Mouse (Mus musculus): ENCODE results near the gene Bfsp1. TPM values are rescaled to one million over a fixed set of nuclear protein-coding genes. Genes with fewer than 3 reads are reported as not detected.

Bfsp1 gene
- polyA plus RNA-seq, 1 experiment from 2014 or later = 2.3 TPM

DNA sequence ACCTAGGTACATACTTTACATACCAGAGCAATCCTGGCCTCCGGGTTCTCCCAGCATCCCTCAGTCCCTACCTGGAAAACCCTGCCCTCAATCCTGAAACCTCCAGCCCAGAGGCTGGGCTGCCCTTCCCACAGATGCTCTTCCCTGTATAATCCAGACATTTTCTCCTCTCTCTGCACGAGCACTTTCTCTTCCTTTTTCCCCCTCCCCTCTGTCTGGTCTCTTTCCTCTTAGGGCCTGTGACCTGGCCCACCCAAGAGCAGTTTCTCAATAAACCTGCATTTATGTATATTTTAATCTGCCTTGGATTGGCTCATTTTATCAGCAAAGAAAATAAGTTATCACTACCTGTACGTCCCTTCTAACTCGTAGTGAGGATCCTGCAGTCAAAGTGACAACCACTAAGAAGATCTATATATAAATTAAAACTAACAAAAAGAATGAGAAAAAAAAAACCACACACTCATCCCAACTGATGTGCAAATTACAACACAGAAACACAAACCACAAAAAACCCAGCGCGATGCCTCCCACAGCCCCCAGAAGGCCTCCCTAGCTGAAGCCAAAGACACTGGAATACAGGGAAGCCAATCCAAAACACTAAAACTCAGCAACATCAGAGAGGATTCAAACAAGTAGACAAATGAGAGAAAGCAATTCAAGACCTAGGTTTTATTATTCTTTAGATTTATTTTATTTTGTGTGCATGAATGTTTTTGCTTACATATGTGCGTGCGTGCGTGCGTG lies 28.5 kb upstream of the Bfsp1 start:
- H3K27ac ChIP-seq (ENCODE audit: low read depth) = no peak overlapping the region
- no peak for ATAC-seq (replicated peaks; ENCODE audit: low FRiP score, low TSS enrichment, low read depth)
- no peaks in the 10 kb centered on the region for H3K4me1 ChIP-seq (replicated peaks; ENCODE audit: control insufficient read depth, insufficient read depth, low read length)
- WGBS = 78% methylated on average over 10 of the region's 10 CpGs
- H3K36me3 ChIP-seq (ENCODE audit: control insufficient read depth, insufficient read depth, low read length) = no peaks in the 10 kb centered on the region
- no peak overlapping the region for H3K4me2 ChIP-seq (ENCODE audit: low read length)
- no peaks in the 10 kb centered on the region for H3K27me3 ChIP-seq (replicated peaks; ENCODE audit: control insufficient read depth, insufficient read depth, low read length)
- H3K4me3 ChIP-seq (ENCODE audit: low read depth, low read length) = no peak overlapping the region
- no peaks in the 10 kb centered on the region; the same call in 1 of the 2 replicates for H3K9me3 ChIP-seq (ENCODE audit: control insufficient read depth, low read length)
- DNase-seq (ENCODE audit: low spot score) = no peak
- no peak overlapping the region for H3K9ac ChIP-seq (ENCODE audit: low read length)

DNA sequence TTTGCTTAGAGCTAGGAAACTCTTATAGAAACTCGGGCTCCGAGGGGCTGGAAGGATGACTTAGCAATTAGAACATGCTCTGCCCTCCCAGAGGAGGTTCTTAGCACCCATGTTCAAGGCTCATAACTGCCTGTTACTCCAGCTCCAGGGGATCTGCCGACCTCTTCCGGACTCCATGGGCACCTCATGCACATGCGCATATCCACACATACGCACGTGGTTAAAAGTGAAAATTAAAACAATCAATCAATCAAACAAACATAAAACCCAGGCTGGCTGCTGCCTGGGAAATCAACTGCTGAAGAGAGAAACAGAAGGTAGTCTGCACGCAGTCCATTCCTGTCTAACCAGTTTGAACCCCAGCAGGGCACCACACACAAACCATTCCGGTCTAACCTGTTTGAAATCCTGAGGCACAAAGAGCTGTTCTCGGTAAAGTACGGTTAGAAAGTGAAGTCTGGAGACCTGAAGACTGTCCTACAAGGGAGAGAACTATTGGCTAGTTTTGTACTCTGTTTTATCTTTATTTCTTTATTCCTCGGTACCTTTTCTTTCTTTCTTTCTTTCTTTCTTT lies 27.0 kb upstream of the Bfsp1 start:
- no peaks in the 10 kb centered on the region for H3K4me1 ChIP-seq (replicated peaks; ENCODE audit: control insufficient read depth, insufficient read depth, low read length)
- no peaks in the 10 kb centered on the region for H3K27me3 ChIP-seq (replicated peaks; ENCODE audit: control insufficient read depth, insufficient read depth, low read length)
- DNase-seq (ENCODE audit: low spot score) (peak; percentile 77), ATAC-seq (replicated peaks; ENCODE audit: low FRiP score, low TSS enrichment, low read depth) (peak; percentile 98)
- 52% methylated on average over 12 of the region's 12 CpGs for WGBS
- no peaks in the 10 kb centered on the region for H3K36me3 ChIP-seq (ENCODE audit: control insufficient read depth, insufficient read depth, low read length)
- H3K4me2 ChIP-seq (ENCODE audit: low read length) = peak overlapping the region; percentile 30
- no peak overlapping the region for H3K4me3 ChIP-seq (ENCODE audit: low read depth, low read length)
- H3K27ac ChIP-seq (ENCODE audit: low read depth) = peak overlapping the region; percentile 34; the same call in 1 of the 2 replicates
- H3K9me3 ChIP-seq (ENCODE audit: control insufficient read depth, low read length) = no peaks in the 10 kb centered on the region; the same call in 1 of the 2 replicates
- H3K9ac ChIP-seq (ENCODE audit: low read length) = no peak overlapping the region

DNA sequence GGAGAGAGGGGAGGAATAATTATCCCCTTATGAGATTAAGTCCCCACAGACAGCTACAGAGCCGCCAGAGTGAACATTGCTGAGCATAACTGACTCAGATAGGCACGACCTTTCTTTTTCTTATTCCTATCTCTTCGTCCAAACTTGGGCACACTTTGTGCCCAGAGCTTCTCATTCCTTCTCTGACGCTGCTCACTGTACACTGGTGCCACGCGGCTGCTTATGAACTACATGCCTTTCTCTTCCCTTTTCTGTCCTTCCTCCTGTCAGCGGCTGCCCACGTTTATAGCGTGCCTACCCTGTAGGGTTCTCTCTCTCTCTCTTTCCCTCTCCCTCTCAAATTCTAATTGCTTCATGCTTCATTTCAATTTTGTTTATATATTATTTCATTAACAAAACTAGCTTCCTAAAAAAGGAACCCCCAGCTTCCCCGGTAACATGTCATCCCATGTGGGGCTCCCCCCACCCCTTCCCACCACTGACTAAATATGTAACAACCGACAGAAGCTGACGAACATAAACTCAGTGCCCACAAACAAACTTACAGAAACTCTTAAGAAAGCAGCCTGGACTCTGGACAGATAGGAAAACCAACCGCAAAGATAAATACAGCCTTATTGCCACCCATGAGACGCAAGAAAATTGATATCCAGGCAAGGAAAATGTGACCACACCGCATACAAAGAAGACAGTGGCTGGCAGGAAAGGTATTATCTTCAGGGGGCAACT lies 26.3 kb upstream of the Bfsp1 start:
- no peak overlapping the region for H3K4me3 ChIP-seq (ENCODE audit: low read depth, low read length)
- no peaks in the 10 kb centered on the region for H3K36me3 ChIP-seq (ENCODE audit: control insufficient read depth, insufficient read depth, low read length)
- ATAC-seq (replicated peaks; ENCODE audit: low FRiP score, low TSS enrichment, low read depth) = no peak; the same call in 1 of the 2 replicates
- H3K4me1 ChIP-seq (replicated peaks; ENCODE audit: control insufficient read depth, insufficient read depth, low read length) = no peaks in the 10 kb centered on the region
- H3K27me3 ChIP-seq (replicated peaks; ENCODE audit: control insufficient read depth, insufficient read depth, low read length) = no peaks in the 10 kb centered on the region
- peak overlapping the region; percentile 30 for H3K4me2 ChIP-seq (ENCODE audit: low read length)
- WGBS = 72% methylated on average over 15 of the region's 15 CpGs
- no peaks in the 10 kb centered on the region; the same call in 1 of the 2 replicates for H3K9me3 ChIP-seq (ENCODE audit: control insufficient read depth, low read length)
- DNase-seq (ENCODE audit: low spot score) = no peak
- no peak overlapping the region for H3K9ac ChIP-seq (ENCODE audit: low read length)
- H3K27ac ChIP-seq (ENCODE audit: low read depth) = peak overlapping the region; percentile 34; the same call in 1 of the 2 replicates

DNA sequence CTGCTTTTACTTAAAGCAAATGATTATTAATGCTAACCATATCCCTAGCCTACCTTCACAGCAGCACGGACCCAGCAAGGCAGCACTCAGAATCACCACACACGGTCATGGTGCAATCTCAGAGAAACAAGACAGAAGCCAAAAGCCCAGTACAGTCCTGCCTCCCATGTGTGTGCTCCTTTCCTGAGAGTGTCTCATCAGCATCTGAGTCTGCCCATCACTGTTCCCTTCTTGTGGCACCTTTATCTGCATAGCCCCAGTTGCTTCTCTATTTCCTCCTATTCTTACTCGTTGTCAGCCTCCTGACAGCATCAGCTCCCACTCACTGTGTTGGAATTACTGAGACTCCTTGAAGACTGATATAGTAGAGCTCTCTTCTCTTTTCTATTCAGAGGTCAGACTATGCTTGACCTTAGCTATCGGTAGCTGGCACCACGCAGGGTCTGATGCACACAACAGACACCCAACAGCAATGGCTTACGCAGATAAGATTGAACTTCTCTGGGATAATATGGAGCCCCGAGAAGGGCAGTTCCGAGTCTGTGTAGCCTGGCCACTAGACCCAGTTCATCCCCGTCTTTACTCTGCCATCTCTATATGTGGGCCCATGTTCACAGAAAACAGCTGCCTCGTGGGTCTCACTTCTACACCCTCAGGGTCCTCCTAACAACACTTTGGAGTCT lies 19.8 kb upstream of the Bfsp1 start:
- Histone ChIP-seq H3K4me1 (replicated peaks; ENCODE audit: control insufficient read depth, insufficient read depth, low read length) (no peaks in the 10 kb centered on the region), H3K4me2 (ENCODE audit: low read length) (no peak overlapping the region), H3K27me3 (replicated peaks; ENCODE audit: control insufficient read depth, insufficient read depth, low read length) (no peaks in the 10 kb centered on the region), H3K9me3 (ENCODE audit: control insufficient read depth, low read length) (no peaks in the 10 kb centered on the region), H3K4me3 (ENCODE audit: low read depth, low read length) (no peak overlapping the region), H3K36me3 (ENCODE audit: control insufficient read depth, insufficient read depth, low read length) (no peaks in the 10 kb centered on the region), H3K9ac (ENCODE audit: low read length) (no peak overlapping the region), H3K27ac (ENCODE audit: low read depth) (no peak overlapping the region)
- ATAC-seq (replicated peaks; ENCODE audit: low FRiP score, low TSS enrichment, low read depth) = no peak
- WGBS = 84% methylated on average over 10 of the region's 10 CpGs
- no peak for DNase-seq (ENCODE audit: low spot score)

DNA sequence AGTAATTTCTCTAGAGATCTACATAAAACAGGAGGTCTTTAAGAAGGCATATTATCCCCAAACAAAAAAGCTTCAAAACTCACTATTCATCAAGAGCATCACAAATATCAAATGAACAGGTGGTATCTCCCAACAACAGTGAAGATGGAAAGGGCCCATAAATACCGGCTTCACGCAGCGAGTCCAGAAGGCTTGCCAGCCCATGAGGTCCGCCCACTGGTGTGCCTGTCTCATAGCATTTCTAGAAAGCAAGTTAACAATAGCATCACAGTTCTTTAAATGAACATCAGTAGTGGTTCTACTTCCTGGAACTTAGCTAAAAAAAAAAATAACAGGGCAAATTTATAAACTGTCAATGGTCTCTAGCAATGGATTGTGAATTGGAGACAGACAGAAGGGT lies 19.0 kb upstream of the Bfsp1 start:
- DNase-seq (ENCODE audit: low spot score) (no peak), ATAC-seq (replicated peaks; ENCODE audit: low FRiP score, low TSS enrichment, low read depth) (no peak)
- Histone ChIP-seq H3K4me1 (replicated peaks; ENCODE audit: control insufficient read depth, insufficient read depth, low read length) (no peaks in the 10 kb centered on the region), H3K4me2 (ENCODE audit: low read length) (no peak overlapping the region), H3K9ac (ENCODE audit: low read length) (no peak overlapping the region), H3K36me3 (ENCODE audit: control insufficient read depth, insufficient read depth, low read length) (no peaks in the 10 kb centered on the region), H3K4me3 (ENCODE audit: low read depth, low read length) (no peak overlapping the region), H3K27ac (ENCODE audit: low read depth) (no peak overlapping the region), H3K27me3 (replicated peaks; ENCODE audit: control insufficient read depth, insufficient read depth, low read length) (no peaks in the 10 kb centered on the region), H3K9me3 (ENCODE audit: control insufficient read depth, low read length) (no peaks in the 10 kb centered on the region)
- 89% methylated on average over 4 of the region's 4 CpGs for WGBS

DNA sequence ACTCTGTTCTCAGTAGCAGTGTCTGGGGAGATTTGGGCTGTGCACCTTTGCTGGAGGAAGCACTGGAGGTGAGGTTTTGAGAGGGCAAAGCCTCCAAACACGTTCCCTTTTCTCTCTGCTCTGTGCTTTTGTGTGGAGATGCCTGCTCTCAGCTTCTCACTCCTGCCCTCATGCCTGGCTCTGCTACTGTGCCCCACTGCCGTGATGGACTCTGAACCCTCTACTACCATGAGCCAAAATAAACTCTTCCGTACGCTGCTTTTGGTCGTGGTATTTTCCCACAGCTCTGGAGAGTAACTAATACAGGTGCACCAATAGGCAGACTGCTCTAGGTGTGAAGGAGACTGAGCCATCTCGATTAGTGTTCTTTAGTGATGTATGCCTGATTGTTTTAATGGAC lies 16.3 kb upstream of the Bfsp1 start:
- WGBS = 91% methylated on average over 6 of the region's 6 CpGs
- no peaks in the 10 kb centered on the region for H3K4me1 ChIP-seq (replicated peaks; ENCODE audit: control insufficient read depth, insufficient read depth, low read length)
- ATAC-seq (replicated peaks; ENCODE audit: low FRiP score, low TSS enrichment, low read depth) (no peak), DNase-seq (ENCODE audit: low spot score) (no peak)
- H3K36me3 ChIP-seq (ENCODE audit: control insufficient read depth, insufficient read depth, low read length) = no peaks in the 10 kb centered on the region
- no peak overlapping the region for H3K4me3 ChIP-seq (ENCODE audit: low read depth, low read length)
- no peak overlapping the region for H3K27ac ChIP-seq (ENCODE audit: low read depth)
- no peak overlapping the region for H3K9ac ChIP-seq (ENCODE audit: low read length)
- no peaks in the 10 kb centered on the region for H3K27me3 ChIP-seq (replicated peaks; ENCODE audit: control insufficient read depth, insufficient read depth, low read length)
- no peaks in the 10 kb centered on the region for H3K9me3 ChIP-seq (ENCODE audit: control insufficient read depth, low read length)
- no peak overlapping the region for H3K4me2 ChIP-seq (ENCODE audit: low read length)

DNA sequence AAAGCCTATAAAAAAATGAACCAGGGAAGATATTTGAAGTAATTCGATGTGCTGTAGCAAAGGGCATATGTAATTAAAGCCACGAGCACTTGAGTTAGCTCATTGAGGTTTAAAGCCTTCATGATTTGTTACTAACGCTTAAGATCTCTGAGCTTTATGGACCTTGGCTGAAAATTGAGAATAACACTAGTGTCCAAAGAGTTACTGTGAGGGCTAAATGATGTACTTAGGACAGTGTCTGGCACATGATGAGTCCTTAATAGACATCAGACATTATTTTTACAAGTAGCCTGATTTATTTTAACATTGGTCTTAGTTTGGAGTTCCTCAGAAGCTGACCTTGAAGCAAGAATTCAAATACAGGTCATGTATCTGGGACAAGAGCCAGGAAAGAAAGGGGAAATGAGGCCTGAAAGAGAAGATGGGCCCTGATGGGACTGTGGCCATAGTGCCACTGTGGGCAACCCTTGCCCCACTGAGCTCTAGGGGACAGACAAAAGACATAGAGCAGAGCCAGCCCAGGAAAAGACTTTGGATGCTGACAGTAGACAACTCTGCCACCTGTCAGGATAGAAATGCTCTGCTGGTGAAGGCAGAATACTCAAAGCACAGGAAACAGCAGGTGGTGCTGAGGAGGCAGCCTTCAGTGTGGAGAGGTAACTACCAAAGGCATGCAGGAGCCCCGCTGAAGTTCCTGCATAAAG lies 14.1 kb upstream of the Bfsp1 start:
- Histone ChIP-seq H3K9me3 (ENCODE audit: control insufficient read depth, low read length) (no peaks in the 10 kb centered on the region), H3K4me3 (ENCODE audit: low read depth, low read length) (no peak overlapping the region), H3K9ac (ENCODE audit: low read length) (no peak overlapping the region), H3K4me1 (replicated peaks; ENCODE audit: control insufficient read depth, insufficient read depth, low read length) (no peaks in the 10 kb centered on the region), H3K27me3 (replicated peaks; ENCODE audit: control insufficient read depth, insufficient read depth, low read length) (no peaks in the 10 kb centered on the region), H3K36me3 (ENCODE audit: control insufficient read depth, insufficient read depth, low read length) (no peaks in the 10 kb centered on the region), H3K27ac (ENCODE audit: low read depth) (no peak overlapping the region), H3K4me2 (ENCODE audit: low read length) (no peak overlapping the region)
- 64% methylated on average over 4 of the region's 4 CpGs for WGBS
- ATAC-seq (replicated peaks; ENCODE audit: low FRiP score, low TSS enrichment, low read depth) (no peak), DNase-seq (ENCODE audit: low spot score) (no peak)

DNA sequence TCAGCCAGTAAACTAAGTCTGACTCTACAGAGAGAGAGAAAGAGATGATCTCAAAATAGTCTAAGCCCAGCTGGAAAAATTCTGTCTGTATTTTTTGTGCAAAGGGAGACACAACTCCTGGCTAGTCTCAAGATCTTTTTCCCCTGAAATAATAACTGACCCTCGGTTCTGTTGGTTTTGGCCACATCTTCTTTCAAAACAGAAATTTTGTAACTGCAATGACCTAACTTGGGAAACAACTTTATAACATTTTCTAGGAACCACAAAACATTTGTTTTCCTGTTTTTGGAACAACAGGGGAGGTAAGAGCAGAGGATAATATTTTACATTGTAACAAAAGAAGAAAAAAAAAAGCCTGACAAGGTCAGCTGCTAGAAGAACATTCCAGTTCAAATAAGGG lies 13.1 kb upstream of the Bfsp1 start:
- Histone ChIP-seq H3K9ac (ENCODE audit: low read length) (no peak overlapping the region), H3K4me1 (replicated peaks; ENCODE audit: control insufficient read depth, insufficient read depth, low read length) (peaks cover 7% of the 10 kb centered on the region; the same call in 1 of the 2 replicates), H3K4me2 (ENCODE audit: low read length) (no peak overlapping the region), H3K36me3 (ENCODE audit: control insufficient read depth, insufficient read depth, low read length) (no peaks in the 10 kb centered on the region), H3K27ac (ENCODE audit: low read depth) (no peak overlapping the region), H3K4me3 (ENCODE audit: low read depth, low read length) (no peak overlapping the region), H3K27me3 (replicated peaks; ENCODE audit: control insufficient read depth, insufficient read depth, low read length) (no peaks in the 10 kb centered on the region), H3K9me3 (ENCODE audit: control insufficient read depth, low read length) (no peaks in the 10 kb centered on the region)
- 23% methylated on average over 1 of the region's 1 CpGs for WGBS
- DNase-seq (ENCODE audit: low spot score) (no peak), ATAC-seq (replicated peaks; ENCODE audit: low FRiP score, low TSS enrichment, low read depth) (no peak)
